Mouse (Mus musculus) limb, embryonic 14.5 days (tissue): ENCODE measurements around the gene Cep250. TPM values are rescaled to one million over a fixed set of nuclear protein-coding genes. Genes with fewer than 3 reads are reported as not detected.

ENCODE experiments used
- ATAC-seq: fragments of 200-750 bp; cut with Nextera tagmentation; 2 replicates; pipeline ENCODE4 v1.8.0; 2017; ENCODE audit warnings: low read depth, moderate number of reproducible peaks, moderate TSS enrichment; ENCODE audit not compliant: low FRiP score
- DNase-seq: peaks from one replicate; pipeline ENCODE4 v3.0.0-alpha.2; 2015; ENCODE audit warnings: low spot score
- H3K27ac ChIP-seq: fragments of 300-500 bp; sonication (generic); replicated peaks from 2 replicates; pipeline ENCODE4 v1.5.1; 2014; ENCODE audit warnings: low read depth, mild to moderate bottlenecking, low read length, moderate library complexity, mixed read lengths
- H3K27me3 ChIP-seq: fragments of 300-500 bp; sonication (generic); 2 replicates; pipeline ENCODE4 v1.6.1; 2014; ENCODE audit warnings: low read length, mixed read lengths; ENCODE audit not compliant: control insufficient read depth, insufficient read depth
- H3K36me3 ChIP-seq: fragments of 300-500 bp; sonication (generic); 2 replicates; pipeline ENCODE4 v1.6.1; 2014; ENCODE audit warnings: mild to moderate bottlenecking, low read length, moderate library complexity, mixed read lengths; ENCODE audit not compliant: control insufficient read depth, insufficient read depth
- H3K4me1 ChIP-seq: fragments of 300-500 bp; sonication (generic); 2 replicates; pipeline ENCODE4 v1.6.1; 2014; ENCODE audit warnings: antibody characterized with exemption, low read length, mixed read lengths; ENCODE audit not compliant: control insufficient read depth, insufficient read depth
- H3K4me2 ChIP-seq: fragments of 300-500 bp; sonication (generic); replicated peaks from 2 replicates; pipeline ENCODE4 v1.6.1; 2014; ENCODE audit warnings: low read depth, mild to moderate bottlenecking, low read length, moderate library complexity; ENCODE audit not compliant: severe bottlenecking
- H3K4me3 ChIP-seq: fragments of 300-500 bp; sonication (generic); replicated peaks from 2 replicates; pipeline ENCODE4 v1.5.1; 2014; ENCODE audit warnings: low read length
- H3K9ac ChIP-seq: fragments of 300-500 bp; sonication (generic); 2 replicates; pipeline ENCODE4 v1.6.1; 2014; ENCODE audit warnings: mild to moderate bottlenecking, low read depth, low read length, moderate library complexity; ENCODE audit not compliant: severe bottlenecking
- H3K9me3 ChIP-seq: fragments of 300-500 bp; sonication (generic); 2 replicates; pipeline ENCODE4 v1.6.1; 2016; ENCODE audit warnings: low read length; ENCODE audit not compliant: control insufficient read depth
- POLR2A ChIP-seq: fragments of 200-500 bp; IDR thresholded peaks from 2 replicates; pipeline ENCODE4 v1.8.0; 2012; ENCODE audit warnings: inconsistent platforms, mild to moderate bottlenecking, moderate library complexity, borderline replicate concordance; ENCODE audit not compliant: insufficient read depth, insufficient read length; ENCODE audit errors: extremely low read depth
- WGBS: fragments of 180-500 bp; shearing (Covaris S2); extraction: QIAGEN DNeasy Blood & Tissue Kit; methylation state at CpG from one replicate; pipeline ENCODE4 v1.1.7; 2014; 5-methylcytosine and 5-hydroxymethylcytosine counted together
- polyA plus RNA-seq, 2 experiments: library from polyadenylated mRNA; depleted of rRNA in 1 of 2; stranded (reverse) in 1 of 2; unstranded in 1 of 2; fragments of >200 nt; fragmentation: Nextera tagmentation in 1 of 2; extraction: Ambion mirVana in 1 of 2; gene quantifications; 2 replicates each; pipeline versions ENCODE4 v1.2.1 to v1.2.3; 2012 to 2014

The Cep250 gene
- polyA plus RNA-seq, 2 experiments = 19.4 to 31.3 TPM

GRCm38 (mm10) chr2:155946499-155946898 lies 9.8 kb upstream of the Cep250 start:
- H3K4me1 ChIP-seq = peaks cover 46% of the 10 kb centered on the region
- 35% methylated on average over 4 of the region's 4 CpGs for WGBS

DNA sequence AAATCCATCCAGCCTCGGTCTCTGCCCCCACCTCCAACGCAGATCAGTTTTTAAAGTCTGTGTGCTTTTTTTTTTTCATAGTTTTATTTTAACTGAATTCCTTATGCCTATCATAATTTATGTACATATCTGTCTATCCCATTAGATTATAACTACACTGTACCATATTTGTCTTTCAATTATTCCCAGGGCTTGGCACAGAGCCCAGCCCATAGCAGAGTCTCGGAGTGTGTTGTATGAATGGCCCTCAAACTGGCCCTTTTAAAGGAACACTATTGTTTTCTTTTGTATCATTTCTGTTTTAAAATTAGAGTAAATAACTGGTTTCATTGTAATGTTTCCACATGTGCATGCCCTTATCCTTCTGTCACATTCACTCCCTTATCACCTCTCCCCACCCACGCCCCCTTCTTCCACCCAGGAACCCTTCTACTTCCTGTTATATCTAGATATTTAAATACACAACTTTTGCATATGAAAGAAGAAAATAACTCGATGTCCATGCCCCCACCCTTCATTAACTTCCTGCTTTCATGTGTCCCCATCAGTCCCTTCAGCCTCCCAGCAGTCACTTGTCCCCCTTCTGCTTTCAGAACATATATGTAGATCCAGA lies 8.8 kb upstream of the Cep250 start:
- no peaks in the 10 kb centered on the region for H3K9me3 ChIP-seq
- TF ChIP-seq POLR2A = no peak
- ATAC-seq = no peak

More at GRCm38 (mm10) chr2:155946499-155946898, 9.8 kb upstream of the Cep250 start:
- DNase-seq = no peak
- Histone ChIP-seq H3K27me3 (no peaks in the 10 kb centered on the region), H3K4me3 (no peak overlapping the region), H3K36me3 (peaks cover 3% of the 10 kb centered on the region; the same call in 1 of the 2 replicates), H3K4me2 (no peak overlapping the region), H3K9me3 (no peaks in the 10 kb centered on the region), H3K9ac (no peak overlapping the region), H3K27ac (no peak overlapping the region)
- TF ChIP-seq POLR2A = no peak
- ATAC-seq = no peak

GRCm38 (mm10) chr2:155949362-155949761 lies 6.9 kb upstream of the Cep250 start:
- Histone ChIP-seq H3K4me2 (0 out of 2 replicates have a peak overlapping the region, but pooled peaks have one; percentile 10), H3K27ac (no peak overlapping the region), H3K27me3 (no peaks in the 10 kb centered on the region), H3K4me1 (peaks cover 22% of the 10 kb centered on the region), H3K36me3 (no peaks in the 10 kb centered on the region), H3K4me3 (no peak overlapping the region), H3K9ac (0 out of 2 replicates have a peak overlapping the region, but pooled peaks have one; percentile 16), H3K9me3 (no peaks in the 10 kb centered on the region)
- peak; percentile 57 for DNase-seq
- 2% methylated on average over 6 of the region's 6 CpGs for WGBS
- TF ChIP-seq POLR2A = no peak
- peak; percentile 12; the same call in 1 of the 2 replicates for ATAC-seq

More for the DNA sequence above, 8.8 kb upstream of the Cep250 start:
- H3K4me2 ChIP-seq = no peak overlapping the region
- no peaks in the 10 kb centered on the region for H3K36me3 ChIP-seq
- no peaks in the 10 kb centered on the region for H3K27me3 ChIP-seq
- H3K4me3 ChIP-seq = no peak overlapping the region
- 57% methylated on average over 5 of the region's 5 CpGs for WGBS
- H3K4me1 ChIP-seq = peaks cover 36% of the 10 kb centered on the region
- no peak overlapping the region for H3K27ac ChIP-seq
- no peak for DNase-seq
- H3K9ac ChIP-seq = no peak overlapping the region

- Histone ChIP-seq H3K36me3 (no peaks in the 10 kb centered on the region), H3K4me3 (no peak overlapping the region), H3K27ac (no peak overlapping the region), H3K4me2 (no peak overlapping the region), H3K4me1 (peaks cover 13% of the 10 kb centered on the region), H3K9me3 (no peaks in the 10 kb centered on the region), H3K9ac (no peak overlapping the region), H3K27me3 (no peaks in the 10 kb centered on the region)
- no peak for TF ChIP-seq POLR2A
- peak; percentile 56 for DNase-seq
- ATAC-seq = no peak
These were observed 4.3 kb upstream of the Cep250 start for GRCm38 (mm10) chr2:155952006-155952405.

- peaks cover 5% of the 10 kb centered on the region for H3K4me1 ChIP-seq
- H3K36me3 ChIP-seq = peaks cover 34% of the 10 kb centered on the region
- H3K4me3 ChIP-seq = no peak overlapping the region
- H3K4me2 ChIP-seq = no peak overlapping the region
- WGBS = 90% methylated on average over 5 of the region's 5 CpGs
- no peak for DNase-seq
- no peak for ATAC-seq
- H3K27ac ChIP-seq = no peak overlapping the region
- no peak overlapping the region for H3K9ac ChIP-seq
- H3K9me3 ChIP-seq = no peaks in the 10 kb centered on the region
- TF ChIP-seq POLR2A = no peak
- no peaks in the 10 kb centered on the region for H3K27me3 ChIP-seq
These were observed 3.7 kb downstream of the Cep250 start for GRCm38 (mm10) chr2:155959981-155960380.

GRCm38 (mm10) chr2:155961862-155962261 lies 5.6 kb downstream of the Cep250 start:
- ATAC-seq = no peak
- H3K36me3 ChIP-seq = peaks cover 50% of the 10 kb centered on the region
- no peak overlapping the region for H3K27ac ChIP-seq
- H3K4me2 ChIP-seq = no peak overlapping the region
- WGBS = 77% methylated on average over 10 of the region's 10 CpGs
- TF ChIP-seq POLR2A = no peak
- peaks cover 5% of the 10 kb centered on the region for H3K4me1 ChIP-seq
- H3K4me3 ChIP-seq = no peak overlapping the region
- H3K27me3 ChIP-seq = no peaks in the 10 kb centered on the region
- no peak for DNase-seq
- H3K9me3 ChIP-seq = no peaks in the 10 kb centered on the region
- no peak overlapping the region for H3K9ac ChIP-seq
